Mouse (Mus musculus) stomach, postnatal 0 days (tissue): ENCODE data around the gene Trim30b.

Source experiments
- CTCF ChIP-seq: IDR thresholded peaks from 2 replicates; pipeline ENCODE4 v1.5.1; 2016; ENCODE audit warnings: antibody characterized with exemption, low read depth, mild to moderate bottlenecking, moderate library complexity
- EP300 ChIP-seq: optimal IDR thresholded peaks from 2 replicates; pipeline ENCODE3; 2016; ENCODE audit warnings: antibody characterized with exemption

- no peak for TF ChIP-seq CTCF
- no peak for TF ChIP-seq EP300
Observed at GRCm38 (mm10) chr7:104314796-104315353, 54.8 kb downstream of the Trim30b start.
